Mouse (Mus musculus) CH12.LX (cell line): ENCODE measurements at regions not wholly inside any gene's neighbourhood (a gene's known extent, or its start where the extent isn't known, plus 50 kb on each side); places are given as distances from the start of the nearest gene placed in this dataset.

Experiments used
- DNase-seq: peaks from one replicate; pipeline ENCODE4 v3.0.0-alpha.2; 2013; ENCODE audit errors: extremely low read depth
- H3K27ac ChIP-seq: 2 replicates; pipeline ENCODE4 v1.5.1; 2012; ENCODE audit warnings: low read depth, mild to moderate bottlenecking, control low read depth, moderate library complexity; ENCODE audit not compliant: insufficient read depth
- H3K27me3 ChIP-seq: replicated peaks from 2 replicates; pipeline ENCODE3; 2012; ENCODE audit warnings: inconsistent platforms
- H3K36me3 ChIP-seq, 2 experiments: replicated peaks in 1 of 2; 2 replicates each; pipeline versions ENCODE3 to v1.6.1; 2012; ENCODE audit warnings: inconsistent platforms in 1 of 2, low read length in 1 of 2, mild to moderate bottlenecking in 1 of 2, mixed read lengths in 1 of 2, moderate library complexity in 1 of 2; ENCODE audit not compliant: control insufficient read depth in 1 of 2, insufficient read depth in 1 of 2
- H3K4me1 ChIP-seq, 2 experiments: 2 replicates each; pipeline ENCODE4 v1.6.1; 2012; ENCODE audit warnings: inconsistent platforms in 1 of 2, moderate library complexity in 1 of 2; ENCODE audit not compliant: insufficient read depth in 2 of 2, control insufficient read depth in 1 of 2
- H3K4me2 ChIP-seq: 2 replicates; pipeline ENCODE4 v1.6.1; 2012; ENCODE audit warnings: low read depth, mild to moderate bottlenecking, control low read depth; ENCODE audit not compliant: poor library complexity, insufficient read depth, severe bottlenecking
- H3K4me3 ChIP-seq, 3 experiments: fragments of 150-350 bp in 1 of 3; sonication (generic) in 1 of 3; replicated peaks in 1 of 3; 2 replicates each; pipeline versions ENCODE3 to v1.5.1; 2011 to 2012; ENCODE audit warnings: low read depth in 2 of 3, low read length in 2 of 3, mild to moderate bottlenecking in 2 of 3, moderate library complexity in 2 of 3, control low read depth in 1 of 3, improper control_type of control experiment in 1 of 3, inconsistent platforms in 1 of 3, mixed read lengths in 1 of 3; ENCODE audit not compliant: poor library complexity in 1 of 3
- H3K79me2 ChIP-seq: replicated peaks from 2 replicates; pipeline ENCODE4 v1.6.1; 2012; ENCODE audit warnings: mild to moderate bottlenecking, moderate library complexity; ENCODE audit not compliant: control insufficient read depth, poor library complexity, insufficient read depth, severe bottlenecking; ENCODE audit errors: extremely low read depth
- H3K9ac ChIP-seq: 2 replicates; pipeline ENCODE4 v1.6.1; 2012; ENCODE audit warnings: low read depth, mild to moderate bottlenecking, control low read depth, moderate library complexity; ENCODE audit not compliant: insufficient read depth
- H3K9me3 ChIP-seq: replicated peaks from 2 replicates; pipeline ENCODE3; 2012; ENCODE audit warnings: low read length, inconsistent platforms, mixed read lengths
- CHD1 ChIP-seq: IDR thresholded peaks from 2 replicates; pipeline ENCODE4 v1.6.1; 2012; ENCODE audit warnings: low read depth, low read length, improper control_type of control experiment, inconsistent platforms
- CTCF ChIP-seq, 2 experiments: IDR thresholded peaks in 1 of 2; conservative IDR thresholded peaks in 1 of 2; 2 replicates each; pipeline ENCODE4 v1.5.1; 2011 to 2012; ENCODE audit warnings: low read depth in 2 of 2, low read length in 2 of 2, improper control_type of control experiment in 1 of 2, inconsistent platforms in 1 of 2, mild to moderate bottlenecking in 1 of 2, moderate library complexity in 1 of 2
- EP300 ChIP-seq: IDR thresholded peaks from 2 replicates; pipeline ENCODE4 v1.6.1; 2011; ENCODE audit warnings: low read length, improper control_type of control experiment
- ETS1 ChIP-seq: conservative IDR thresholded peaks from 2 replicates; pipeline ENCODE4 v1.6.1; 2012; ENCODE audit warnings: low read depth, mild to moderate bottlenecking, inconsistent platforms, low read length, improper control_type of control experiment, moderate library complexity
- HCFC1 ChIP-seq: IDR thresholded peaks from 2 replicates; pipeline ENCODE4 v1.6.1; 2012; ENCODE audit warnings: low read depth, mild to moderate bottlenecking, inconsistent platforms, low read length, improper control_type of control experiment
- JUND ChIP-seq: conservative IDR thresholded peaks from 2 replicates; pipeline ENCODE4 v1.6.1; 2011; ENCODE audit warnings: low read depth, low read length, improper control_type of control experiment
- MAX ChIP-seq: IDR thresholded peaks from 2 replicates; pipeline ENCODE4 v1.6.1; 2011; ENCODE audit warnings: low read length, improper control_type of control experiment
- MAZ ChIP-seq: IDR thresholded peaks from 2 replicates; pipeline ENCODE4 v1.6.1; 2012; ENCODE audit warnings: low read depth, mild to moderate bottlenecking, inconsistent platforms, low read length, improper control_type of control experiment, moderate library complexity
- MEF2A ChIP-seq: IDR thresholded peaks from 2 replicates; pipeline ENCODE4 v1.6.1; 2014; ENCODE audit warnings: low read depth, mild to moderate bottlenecking, inconsistent platforms, low read length, improper control_type of control experiment, borderline replicate concordance
- MXI1 ChIP-seq: IDR thresholded peaks from 2 replicates; pipeline ENCODE4 v1.6.1; 2011; ENCODE audit warnings: mild to moderate bottlenecking, low read depth, low read length, improper control_type of control experiment
- PAX5 ChIP-seq: IDR thresholded peaks from 2 replicates; pipeline ENCODE4 v1.6.1; 2012; ENCODE audit warnings: low read length, inconsistent platforms, mixed read lengths
- POLR2A ChIP-seq: IDR thresholded peaks from 2 replicates; pipeline ENCODE4 v1.6.1; 2011; ENCODE audit warnings: low read depth, mild to moderate bottlenecking, improper control_type of control experiment, low read length
- TBP ChIP-seq: conservative IDR thresholded peaks from 2 replicates; pipeline ENCODE4 v1.6.1; 2011; ENCODE audit warnings: low read depth, low read length, improper control_type of control experiment
- TCF12 ChIP-seq: IDR thresholded peaks from 2 replicates; pipeline ENCODE4 v1.6.1; 2014; ENCODE audit warnings: low read depth, mild to moderate bottlenecking, inconsistent platforms, low read length, improper control_type of control experiment
- UBTF ChIP-seq: IDR thresholded peaks from 2 replicates; pipeline ENCODE4 v1.6.1; 2012; ENCODE audit warnings: low read depth, mild to moderate bottlenecking, inconsistent platforms, low read length, improper control_type of control experiment, moderate library complexity
- ZKSCAN1 ChIP-seq: IDR thresholded peaks from 2 replicates; pipeline ENCODE4 v1.6.1; 2012; ENCODE audit warnings: low read depth, inconsistent platforms, low read length, improper control_type of control experiment, borderline replicate concordance
- ZMIZ1 ChIP-seq: IDR thresholded peaks from 2 replicates; pipeline ENCODE4 v1.6.1; 2012; ENCODE audit warnings: low read depth, mild to moderate bottlenecking, inconsistent platforms, low read length, improper control_type of control experiment
- ZNF384 ChIP-seq: IDR thresholded peaks from 2 replicates; pipeline ENCODE4 v1.6.1; 2012; ENCODE audit warnings: low read depth, low read length, improper control_type of control experiment, inconsistent platforms
- dilution Hi-C: fragments of 300-500 bp; cut with MboI; formaldehyde crosslinking; loops from 2 replicates; pipeline ENCODE4 v1.14.3; 2020; ENCODE audit warnings: low sequenced_read_pairs; ENCODE audit not compliant: extremely low pct_unique_long_range_greater_than_20kb, extremely low pct_ligation_motif_present
- in situ Hi-C: fragments of 300-500 bp; cut with MboI; formaldehyde crosslinking; loops from 3 replicates; pipeline ENCODE4 v1.14.3; 2019; ENCODE audit warnings: low sequenced_read_pairs, low pct_ligation_motif_present, low pct_unique_long_range_greater_than_20kb, mixed read lengths

DNA sequence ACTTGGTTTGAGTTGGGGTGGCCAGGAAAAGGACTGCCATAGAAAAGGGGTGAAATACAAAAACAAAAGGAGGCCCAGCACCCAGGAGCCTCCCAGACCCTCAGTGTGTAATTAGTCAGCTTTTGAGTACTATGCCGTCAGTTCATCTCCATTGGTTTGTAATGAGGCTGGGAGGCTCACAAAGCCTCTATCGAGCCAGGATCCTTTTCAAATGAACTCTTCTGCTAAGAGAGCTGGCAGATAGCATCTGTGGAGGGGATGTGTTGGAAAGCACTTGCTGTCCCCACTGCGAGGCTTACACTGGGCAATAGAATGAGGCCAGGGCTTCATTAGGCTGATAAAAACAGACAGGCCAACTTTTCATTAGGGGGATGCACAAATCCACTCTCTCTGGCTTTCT, 445.2 kb downstream of the Nuf2 start:
- in situ Hi-C loops: no loop called here
- H3K27ac ChIP-seq: no peak overlapping the region

DNA sequence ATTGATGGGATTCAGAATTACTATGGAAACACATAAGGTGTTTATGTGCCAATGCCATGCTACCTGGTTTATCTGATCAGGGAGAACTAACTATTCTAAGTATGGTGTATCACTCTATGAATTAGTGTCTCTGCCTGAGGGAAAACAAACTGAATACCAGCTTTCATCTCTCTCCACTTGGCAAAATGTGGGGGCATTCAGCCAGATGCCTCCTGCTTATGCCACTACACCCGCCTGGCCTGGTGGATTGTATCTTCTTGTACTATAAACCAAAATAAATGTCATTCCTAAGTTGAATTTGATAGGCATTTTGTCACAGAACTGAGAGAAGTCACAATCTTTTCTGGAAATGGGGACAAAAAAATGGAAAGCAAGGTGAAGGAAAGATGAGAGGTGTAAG, 450.6 kb downstream of the Nuf2 start:
- DNase-seq: no peak
- Histone ChIP-seq H3K9ac (no peak overlapping the region), H3K4me2 (no peak overlapping the region), H3K36me3 (no peaks in the 10 kb centered on the region), H3K9me3 (peaks cover 50% of the 10 kb centered on the region), H3K79me2 (no peaks in the 10 kb centered on the region), H3K27ac (no peak overlapping the region), H3K4me1 (no peaks in the 10 kb centered on the region), H3K4me3 (no peak overlapping the region), H3K27me3 (no peaks in the 10 kb centered on the region)
- TF ChIP-seq CTCF (conservative IDR thresholded peaks at IDR 0.05 in 1 of 2, IDR thresholded peaks at IDR 0.05 in 1 of 2; ENCODE audit: low read depth in 2 of 2, low read length in 2 of 2) (no peak), MAX (no peak), ZNF384 (no peak), MEF2A (no peak), POLR2A (no peak)
- dilution Hi-C loops (no loop called here), in situ Hi-C loops (no loop called here)

More for the DNA sequence above, 445.2 kb downstream of the Nuf2 start:
- H3K9me3 ChIP-seq: peaks cover 56% of the 10 kb centered on the region
- H3K4me1 ChIP-seq: no peaks in the 10 kb centered on the region
- H3K9ac ChIP-seq: no peak overlapping the region
- H3K27me3 ChIP-seq: no peaks in the 10 kb centered on the region
- dilution Hi-C loops: no loop called here
- no peaks in the 10 kb centered on the region for H3K36me3 ChIP-seq
- no peak for DNase-seq
- no peak overlapping the region for H3K4me3 ChIP-seq
- TF ChIP-seq MAZ (no peak), HCFC1 (no peak), JUND (no peak), ZMIZ1 (no peak), UBTF (no peak), TCF12 (no peak), PAX5 (no peak), CHD1 (no peak), EP300 (no peak), MAX (no peak), MXI1 (no peak), ZKSCAN1 (no peak)
- no peak overlapping the region for H3K4me2 ChIP-seq
- H3K79me2 ChIP-seq: no peaks in the 10 kb centered on the region

GRCm38 (mm10) chr1:169077228-169077627, 454.0 kb downstream of the Nuf2 start:
- no peaks in the 10 kb centered on the region for H3K79me2 ChIP-seq
- no peak overlapping the region for H3K4me3 ChIP-seq
- in situ Hi-C loops: no loop called here
- peaks cover 52% of the 10 kb centered on the region for H3K9me3 ChIP-seq
- dilution Hi-C loops: no loop called here
- no peak overlapping the region for H3K4me2 ChIP-seq
- TF ChIP-seq TBP (no peak), ETS1 (peak; percentile 66)
- H3K36me3 ChIP-seq: no peaks in the 10 kb centered on the region
- no peak overlapping the region for H3K27ac ChIP-seq
- H3K27me3 ChIP-seq: no peaks in the 10 kb centered on the region
- no peak overlapping the region for H3K9ac ChIP-seq
- H3K4me1 ChIP-seq: no peaks in the 10 kb centered on the region
- no peak for DNase-seq
